Mouse (Mus musculus): ENCODE measurements around the gene Gata3. TPM values are rescaled to one million over a fixed set of nuclear protein-coding genes. Genes with fewer than 3 reads are reported as not detected.
A peak's percentile ranks its signal among the peaks of the same experiment; 100 is the strongest.

Gene Gata3
- total and polyA plus RNA-seq, 2 experiments from 2014 or later, result 0.83 TPM; not detected in 1

DNA sequence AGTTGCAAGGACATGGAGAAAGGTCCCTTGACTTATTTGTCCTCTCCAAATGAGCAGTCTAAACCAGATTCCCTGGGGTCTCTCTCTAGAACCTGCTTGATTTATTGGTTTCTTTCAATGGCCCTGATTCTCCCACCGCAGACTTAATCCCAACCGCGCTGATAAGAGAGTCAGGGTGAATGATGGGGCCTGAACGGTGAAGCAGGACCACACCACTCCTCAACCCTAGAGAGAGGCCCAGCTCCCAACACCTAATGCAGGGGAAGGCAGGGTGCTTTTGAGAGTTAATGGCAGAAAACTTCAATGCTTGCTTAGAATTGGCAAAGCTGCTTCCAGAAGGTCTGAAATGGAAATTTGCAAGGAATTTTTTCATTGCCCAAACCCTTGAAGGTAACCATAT lies 14.6 kb downstream of the Gata3 start:
- DNase-seq (ENCODE audit: low spot score) (no peak), ATAC-seq (ENCODE audit: insufficient read depth, low read depth) (no peak)
- peaks cover 3% of the 10 kb centered on the region; the same call in 1 of the 2 replicates for H3K4me1 ChIP-seq (ENCODE audit: control insufficient read depth, insufficient read depth)
- H3K27me3 ChIP-seq (ENCODE audit: control insufficient read depth, insufficient read depth, low read length), result peaks cover 89% of the 10 kb centered on the region
- 23% methylated on average over 4 of the region's 4 CpGs for WGBS
- no peak overlapping the region; the same call in 1 of the 2 replicates for H3K4me2 ChIP-seq (ENCODE audit: low read depth, low read length)
- H3K4me3 ChIP-seq (ENCODE audit: low read depth, low read length), result peak overlapping the region; percentile 3; the same call in 1 of the 2 replicates
- no peak overlapping the region for H3K27ac ChIP-seq (ENCODE audit: low read depth)
- H3K9ac ChIP-seq (replicated peaks; ENCODE audit: low read depth, low read length), result no peak overlapping the region
- no peaks in the 10 kb centered on the region for H3K9me3 ChIP-seq (replicated peaks; ENCODE audit: control insufficient read depth, low read length)
- TF ChIP-seq EP300 (IDR thresholded peaks at IDR 0.05; ENCODE audit: low read depth) (no peak), CTCF (IDR thresholded peaks at IDR 0.05; ENCODE audit: low read depth) (no peak)
- no peaks in the 10 kb centered on the region for H3K36me3 ChIP-seq (replicated peaks; ENCODE audit: control insufficient read depth, insufficient read depth, low read length)

DNA sequence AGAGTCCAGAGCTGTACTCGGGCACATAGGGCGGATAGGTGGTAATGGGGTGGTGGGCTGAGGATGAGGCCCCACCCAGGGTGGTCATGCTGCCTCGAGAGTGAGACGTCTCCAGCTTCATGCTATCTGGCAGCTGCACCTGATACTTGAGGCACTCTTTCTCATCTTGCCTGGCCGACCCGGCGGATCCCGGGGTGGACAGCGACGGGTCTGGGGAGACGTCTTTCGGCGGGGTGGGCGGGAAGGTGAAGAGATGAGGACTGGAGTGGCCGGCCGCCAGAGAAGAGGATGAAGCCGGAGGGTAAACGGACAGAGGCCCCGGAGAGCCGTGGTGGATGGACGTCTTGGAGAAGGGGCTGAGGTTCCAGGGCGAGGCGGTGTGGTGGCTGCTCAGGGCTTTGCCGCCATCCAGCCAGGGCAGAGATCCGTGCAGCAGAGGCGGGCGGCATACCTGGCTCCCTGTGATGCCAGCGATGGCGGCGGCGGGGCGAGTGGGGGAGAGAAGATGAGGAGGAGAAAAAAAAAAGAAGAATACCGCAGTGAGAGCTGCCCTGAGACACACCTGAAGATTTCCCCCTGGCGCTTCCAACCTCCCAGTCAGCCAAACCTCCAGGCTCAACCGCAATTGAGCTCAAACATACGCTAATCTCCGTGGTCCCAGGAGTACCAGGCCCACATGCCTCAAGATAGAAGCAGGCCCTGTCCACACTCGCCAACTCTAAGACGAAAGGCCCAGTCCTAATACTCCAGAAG lies 15.2 kb downstream of the Gata3 start:
- DNase-seq (ENCODE audit: low spot score) (no peak), ATAC-seq (ENCODE audit: insufficient read depth, low read depth) (no peak)
- 19% methylated on average over 38 of the region's 39 CpGs for WGBS
- Histone ChIP-seq H3K4me2 (ENCODE audit: low read depth, low read length) (no peak overlapping the region; the same call in 1 of the 2 replicates), H3K4me1 (ENCODE audit: control insufficient read depth, insufficient read depth) (peaks cover 3% of the 10 kb centered on the region; the same call in 1 of the 2 replicates), H3K9me3 (replicated peaks; ENCODE audit: control insufficient read depth, low read length) (no peaks in the 10 kb centered on the region), H3K4me3 (ENCODE audit: low read depth, low read length) (peak overlapping the region; percentile 3; the same call in 1 of the 2 replicates), H3K9ac (replicated peaks; ENCODE audit: low read depth, low read length) (no peak overlapping the region), H3K27ac (ENCODE audit: low read depth) (no peak overlapping the region), H3K36me3 (replicated peaks; ENCODE audit: control insufficient read depth, insufficient read depth, low read length) (no peaks in the 10 kb centered on the region), H3K27me3 (ENCODE audit: control insufficient read depth, insufficient read depth, low read length) (peaks cover 89% of the 10 kb centered on the region)
- TF ChIP-seq CTCF (IDR thresholded peaks at IDR 0.05; ENCODE audit: low read depth) (no peak), EP300 (IDR thresholded peaks at IDR 0.05; ENCODE audit: low read depth) (no peak)

DNA sequence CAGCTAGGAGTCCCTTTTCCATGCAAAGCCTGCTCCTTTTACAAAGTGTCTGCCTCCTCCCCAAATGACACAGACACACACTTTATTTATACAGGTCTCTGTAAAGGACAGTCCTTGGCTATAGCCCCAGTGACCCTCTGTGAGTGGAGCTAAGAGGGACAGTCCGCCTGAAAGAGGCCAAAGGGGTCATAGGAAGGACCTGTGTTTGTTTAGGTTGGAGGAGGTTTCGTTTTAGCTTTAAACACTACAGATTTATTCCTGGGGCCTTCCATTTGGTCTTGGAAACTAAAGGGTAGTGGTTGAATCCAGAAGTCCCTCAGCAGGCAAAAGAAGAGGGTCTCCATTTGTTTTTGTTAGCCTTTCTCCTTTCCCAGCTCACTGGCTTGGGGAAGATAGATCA lies 16.1 kb downstream of the Gata3 start:
- ATAC-seq (ENCODE audit: insufficient read depth, low read depth), result no peak
- H3K4me1 ChIP-seq (ENCODE audit: control insufficient read depth, insufficient read depth), result no peaks in the 10 kb centered on the region
- no peak overlapping the region for H3K9ac ChIP-seq (replicated peaks; ENCODE audit: low read depth, low read length)
- no peaks in the 10 kb centered on the region for H3K9me3 ChIP-seq (replicated peaks; ENCODE audit: control insufficient read depth, low read length)
- H3K4me2 ChIP-seq (ENCODE audit: low read depth, low read length), result peak overlapping the region; percentile 11; the same call in 1 of the 2 replicates
- TF ChIP-seq EP300 (IDR thresholded peaks at IDR 0.05; ENCODE audit: low read depth) (no peak), CTCF (IDR thresholded peaks at IDR 0.05; ENCODE audit: low read depth) (no peak)
- peaks cover 86% of the 10 kb centered on the region for H3K27me3 ChIP-seq (ENCODE audit: control insufficient read depth, insufficient read depth, low read length)
- WGBS, result 43% methylated on average over 2 of the region's 2 CpGs
- H3K4me3 ChIP-seq (ENCODE audit: low read depth, low read length), result no peak overlapping the region
- no peak overlapping the region for H3K27ac ChIP-seq (ENCODE audit: low read depth)
- DNase-seq (ENCODE audit: low spot score), result no peak
- no peaks in the 10 kb centered on the region for H3K36me3 ChIP-seq (replicated peaks; ENCODE audit: control insufficient read depth, insufficient read depth, low read length)

DNA sequence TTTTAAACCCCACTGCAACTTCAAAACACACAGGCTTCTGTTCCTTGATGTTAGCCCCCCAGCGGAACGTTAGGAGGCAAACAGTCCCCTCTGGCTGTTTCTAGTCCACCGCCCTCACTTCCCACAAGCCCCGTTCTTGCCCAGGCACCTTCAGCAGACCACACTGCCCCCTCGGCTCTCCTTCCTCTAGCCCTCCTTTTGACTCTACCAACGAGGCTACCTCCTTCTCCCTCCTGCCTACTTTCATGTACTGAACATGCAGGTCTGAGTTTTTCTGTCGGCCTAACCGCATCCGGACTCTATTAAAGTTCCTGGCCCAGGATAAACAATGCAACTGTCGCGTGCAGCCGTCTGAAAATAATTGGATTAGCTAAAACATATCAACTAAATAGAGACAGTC lies 17.2 kb downstream of the Gata3 start:
- Histone ChIP-seq H3K4me1 (ENCODE audit: control insufficient read depth, insufficient read depth) (no peaks in the 10 kb centered on the region), H3K4me3 (ENCODE audit: low read depth, low read length) (peak overlapping the region; percentile 19; the same call in 1 of the 2 replicates), H3K27me3 (ENCODE audit: control insufficient read depth, insufficient read depth, low read length) (peaks cover 79% of the 10 kb centered on the region), H3K9me3 (replicated peaks; ENCODE audit: control insufficient read depth, low read length) (no peaks in the 10 kb centered on the region), H3K9ac (replicated peaks; ENCODE audit: low read depth, low read length) (no peak overlapping the region), H3K36me3 (replicated peaks; ENCODE audit: control insufficient read depth, insufficient read depth, low read length) (no peaks in the 10 kb centered on the region), H3K4me2 (ENCODE audit: low read depth, low read length) (peak overlapping the region; percentile 36; the same call in 1 of the 2 replicates), H3K27ac (ENCODE audit: low read depth) (no peak overlapping the region; the same call in 1 of the 2 replicates)
- 30% methylated on average over 12 of the region's 12 CpGs for WGBS
- no peak for ATAC-seq (ENCODE audit: insufficient read depth, low read depth)
- no peak for DNase-seq (ENCODE audit: low spot score)
- no peak for TF ChIP-seq EP300 (IDR thresholded peaks at IDR 0.05; ENCODE audit: low read depth)
- TF ChIP-seq CTCF (IDR thresholded peaks at IDR 0.05; ENCODE audit: low read depth), result no peak

DNA sequence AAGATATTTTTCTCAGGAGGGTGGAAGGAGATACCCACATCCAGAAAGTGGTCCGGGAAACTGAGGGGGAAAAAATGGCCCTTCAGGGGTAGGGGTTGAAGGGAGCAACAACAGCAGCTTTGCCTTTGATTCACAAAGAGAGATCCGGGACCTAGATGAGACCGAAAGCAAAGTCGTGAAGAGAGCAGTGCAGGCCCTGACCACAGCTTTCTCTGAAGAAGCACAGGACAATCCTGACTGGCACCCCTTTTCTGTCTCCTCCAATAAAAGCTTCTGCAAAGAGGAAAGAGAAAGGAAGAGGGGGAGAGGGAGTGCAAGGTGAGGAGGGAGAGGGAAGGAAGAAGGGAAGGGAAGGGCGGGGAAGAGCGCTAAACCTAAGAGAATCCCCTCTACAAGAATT lies 18.0 kb downstream of the Gata3 start:
- Histone ChIP-seq H3K27ac (ENCODE audit: low read depth) (no peak overlapping the region), H3K4me3 (ENCODE audit: low read depth, low read length) (no peak overlapping the region; the same call in 1 of the 2 replicates), H3K27me3 (ENCODE audit: control insufficient read depth, insufficient read depth, low read length) (peaks cover 70% of the 10 kb centered on the region), H3K4me1 (ENCODE audit: control insufficient read depth, insufficient read depth) (no peaks in the 10 kb centered on the region), H3K9me3 (replicated peaks; ENCODE audit: control insufficient read depth, low read length) (no peaks in the 10 kb centered on the region), H3K36me3 (replicated peaks; ENCODE audit: control insufficient read depth, insufficient read depth, low read length) (no peaks in the 10 kb centered on the region), H3K4me2 (ENCODE audit: low read depth, low read length) (peak overlapping the region; percentile 24; the same call in 1 of the 2 replicates), H3K9ac (replicated peaks; ENCODE audit: low read depth, low read length) (no peak overlapping the region)
- WGBS, result 42% methylated on average over 6 of the region's 6 CpGs
- ATAC-seq (ENCODE audit: insufficient read depth, low read depth) (no peak), DNase-seq (ENCODE audit: low spot score) (no peak)
- TF ChIP-seq EP300 (IDR thresholded peaks at IDR 0.05; ENCODE audit: low read depth) (no peak), CTCF (IDR thresholded peaks at IDR 0.05; ENCODE audit: low read depth) (no peak)

Measured in heart, postnatal 0 days (tissue).